Mouse (Mus musculus) olfactory bulb, adult 2 months (tissue): Measurements from ENCODE around the gene Mmp9.

ENCODE experiments used
- CTCF ChIP-seq: fragments of 200-500 bp; IDR thresholded peaks from 2 replicates; pipeline ENCODE4 v1.5.1; 2012; ENCODE audit warnings: low read depth, mild to moderate bottlenecking, low read length, moderate library complexity; ENCODE audit not compliant: insufficient read depth
- POLR2A ChIP-seq: fragments of 200-500 bp; IDR thresholded peaks from 2 replicates; pipeline ENCODE4 v1.6.1; 2012; ENCODE audit warnings: mild to moderate bottlenecking, low read depth, low read length, moderate library complexity; ENCODE audit not compliant: insufficient read depth

DNA sequence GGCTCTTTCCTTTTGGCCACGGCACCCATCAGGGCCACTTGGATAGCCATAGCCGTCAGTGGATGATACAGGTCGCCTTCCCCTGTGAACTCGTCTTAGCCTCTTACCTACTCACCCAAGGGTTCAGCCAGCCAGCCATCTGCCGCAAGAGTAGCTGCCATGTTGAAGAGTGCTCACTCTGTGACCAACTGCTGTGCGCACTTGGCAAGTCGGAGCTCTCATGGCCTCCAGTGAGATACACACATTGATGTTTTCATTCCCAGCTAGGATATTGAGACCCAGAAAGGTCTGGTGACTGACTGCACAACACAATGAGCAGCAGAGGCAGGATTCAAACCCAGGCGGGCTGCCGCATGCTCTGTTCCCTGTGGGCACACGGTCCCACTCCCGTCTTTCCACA lies 53.6 kb downstream of the Mmp9 start:
- TF ChIP-seq CTCF (no peak), POLR2A (no peak)
